Mouse (Mus musculus) cerebellum, adult 2 months (tissue): ENCODE data around the gene Tbc1d19. TPM values are rescaled to one million over a fixed set of nuclear protein-coding genes. Genes with fewer than 3 reads are reported as not detected.
A peak's percentile ranks its signal among the peaks of the same experiment; 100 is the strongest.

Experiments used
- DNase-seq, 2 experiments: peaks; one replicate each; pipeline ENCODE4 v3.0.0; 2021
- H3K27ac ChIP-seq: fragments of 200-500 bp; 2 replicates; pipeline ENCODE4 v1.5.1; 2012; ENCODE audit warnings: low read length, control low read depth, inconsistent platforms; ENCODE audit not compliant: insufficient read depth
- H3K27me3 ChIP-seq: fragments of 200-500 bp; 2 replicates; pipeline ENCODE4 v1.6.1; 2012; ENCODE audit warnings: inconsistent platforms, mild to moderate bottlenecking, low read length, moderate library complexity; ENCODE audit not compliant: control insufficient read depth, insufficient read depth
- H3K4me1 ChIP-seq: fragments of 200-500 bp; 2 replicates; pipeline ENCODE4 v1.6.1; 2011; ENCODE audit warnings: low read length; ENCODE audit not compliant: control insufficient read depth, insufficient read depth
- H3K4me3 ChIP-seq: fragments of 200-500 bp; replicated peaks from 2 replicates; pipeline ENCODE3; 2011; ENCODE audit warnings: mild to moderate bottlenecking, low read depth, low read length, control low read depth; ENCODE audit not compliant: insufficient read depth
- CTCF ChIP-seq: fragments of 200-500 bp; IDR thresholded peaks from 2 replicates; pipeline ENCODE4 v1.5.1; 2011; ENCODE audit warnings: low read depth, mild to moderate bottlenecking, control low read depth, low read length, moderate library complexity, borderline replicate concordance; ENCODE audit not compliant: insufficient read depth
- POLR2A ChIP-seq: fragments of 200-500 bp; IDR thresholded peaks from 2 replicates; pipeline ENCODE4 v1.6.1; 2011; ENCODE audit warnings: low read length, control low read depth, borderline replicate concordance; ENCODE audit not compliant: insufficient read depth
- WGBS: fragments of 180-500 bp; shearing (Covaris S2); methylation state at CpG from one replicate; pipeline ENCODE4 v1.1.7; 2018; 5-methylcytosine and 5-hydroxymethylcytosine counted together
- polyA plus RNA-seq: library from polyadenylated mRNA; depleted of rRNA; stranded (reverse); fragments of >200 nt; gene quantifications from 2 replicates; pipeline ENCODE4 v1.2.3, GENCODE M21; 2012; rRNA removed

Gene Tbc1d19
- polyA plus RNA-seq: 44.5 and 45.0 TPM in 2 replicates

DNA sequence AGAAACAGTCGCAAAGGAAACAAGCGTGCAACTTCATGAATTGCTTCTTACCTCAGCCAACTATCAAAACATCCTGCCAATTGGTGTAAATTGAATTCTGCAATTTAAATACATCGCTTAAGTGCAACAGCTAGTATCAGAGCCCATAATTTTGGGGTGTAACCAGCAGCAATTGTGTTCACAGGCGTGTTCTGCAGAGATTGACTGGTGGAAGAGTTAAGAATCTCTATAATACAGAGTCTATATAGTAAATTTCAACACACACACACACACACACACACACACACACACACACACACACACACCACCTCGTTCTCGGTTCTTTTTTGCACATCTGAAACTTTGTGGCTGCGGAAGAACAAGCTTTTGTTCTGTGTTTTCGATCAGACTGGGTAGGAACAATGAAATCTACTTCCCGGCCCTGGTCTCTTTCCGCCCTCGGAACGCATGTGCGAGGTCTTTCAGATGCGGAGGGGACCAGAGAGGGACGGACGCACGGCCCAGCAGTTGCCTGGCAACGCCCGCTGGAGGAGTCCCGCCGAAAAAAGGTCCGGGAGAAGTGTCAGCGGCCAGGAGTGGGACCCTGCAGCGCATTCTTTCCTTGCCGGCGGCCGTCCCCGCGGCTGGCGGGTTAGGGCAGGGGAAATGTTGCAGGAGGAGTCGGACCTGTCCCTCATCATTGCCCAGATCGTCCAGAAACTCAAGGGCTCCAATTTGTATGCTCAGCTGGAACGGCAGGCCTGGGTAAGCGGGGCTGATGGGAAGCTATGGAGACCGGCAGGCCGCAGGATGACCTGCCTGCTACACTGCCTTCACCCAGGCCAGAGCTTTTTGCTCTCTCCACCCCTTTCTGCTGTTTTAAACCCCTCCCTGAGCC lies at the start of gene Tbc1d19:
TSS of gene Tbc1d19 (plus strand) at position 492 of the 877 bp plus-strand sequence.
- Histone ChIP-seq H3K4me3 (peak within 1 kb of the TSS; percentile 86), H3K4me1 (no peaks in the 10 kb centered on the region), H3K27me3 (no peaks in the 10 kb centered on the region), H3K27ac (no peak within 1 kb of the TSS)
- DNase-seq: peak; percentile 86 to 90
- TF ChIP-seq CTCF (no peak), POLR2A (no peak)
- 5% methylated on average over 36 of the region's 36 CpGs for WGBS

DNA sequence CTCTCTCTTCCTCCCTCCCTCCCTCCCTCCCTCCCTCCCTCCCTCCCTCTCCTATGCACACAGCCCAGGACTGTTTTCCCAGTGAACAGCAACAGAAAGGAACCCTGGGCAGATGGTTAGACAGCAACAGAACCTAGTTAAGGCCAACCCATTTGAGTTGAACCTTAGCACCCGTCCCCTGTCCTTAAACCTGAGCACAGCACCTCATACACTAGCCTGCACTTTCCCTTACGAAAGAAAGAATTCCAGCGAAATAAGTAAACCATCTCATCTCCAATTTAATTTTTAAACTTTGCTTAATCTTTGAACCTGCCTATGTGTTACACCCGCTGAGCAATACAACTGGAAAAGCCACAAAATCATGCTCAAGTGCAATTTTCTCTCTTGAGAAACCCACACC lies 49.5 kb upstream of the Tbc1d19 start:
- no peak for TF ChIP-seq CTCF
- no peak for TF ChIP-seq POLR2A
- WGBS: 91% methylated on average over 4 of the region's 4 CpGs
- no peaks in the 10 kb centered on the region for H3K27me3 ChIP-seq
- no peak overlapping the region for H3K4me3 ChIP-seq
- no peaks in the 10 kb centered on the region for H3K4me1 ChIP-seq
- H3K27ac ChIP-seq: no peak overlapping the region
- DNase-seq: no peak

DNA sequence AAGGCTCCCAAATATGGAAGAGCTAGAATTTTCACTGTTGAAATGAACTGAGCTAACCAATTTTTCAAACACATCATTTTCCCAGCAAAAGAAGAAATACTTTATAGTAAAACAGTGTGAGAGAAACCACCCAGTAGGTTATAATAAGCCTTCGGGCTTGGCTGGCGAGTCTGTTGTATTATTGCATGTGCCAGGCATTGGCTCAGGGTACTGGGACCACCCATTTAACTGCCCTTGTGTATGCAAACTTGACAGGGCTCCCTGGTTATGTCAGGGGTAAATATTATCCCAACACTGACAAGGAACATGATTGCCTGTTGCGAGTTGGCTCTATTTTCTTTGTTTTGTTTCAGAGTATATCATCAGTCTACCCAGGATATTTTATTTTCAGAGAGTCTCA lies 48.5 kb upstream of the Tbc1d19 start:
- no peak overlapping the region for H3K27ac ChIP-seq
- no peak overlapping the region for H3K4me3 ChIP-seq
- 22% methylated on average over 3 of the region's 3 CpGs for WGBS
- H3K27me3 ChIP-seq: no peaks in the 10 kb centered on the region
- TF ChIP-seq CTCF (no peak), POLR2A (no peak)
- DNase-seq: no peak
- no peaks in the 10 kb centered on the region for H3K4me1 ChIP-seq

DNA sequence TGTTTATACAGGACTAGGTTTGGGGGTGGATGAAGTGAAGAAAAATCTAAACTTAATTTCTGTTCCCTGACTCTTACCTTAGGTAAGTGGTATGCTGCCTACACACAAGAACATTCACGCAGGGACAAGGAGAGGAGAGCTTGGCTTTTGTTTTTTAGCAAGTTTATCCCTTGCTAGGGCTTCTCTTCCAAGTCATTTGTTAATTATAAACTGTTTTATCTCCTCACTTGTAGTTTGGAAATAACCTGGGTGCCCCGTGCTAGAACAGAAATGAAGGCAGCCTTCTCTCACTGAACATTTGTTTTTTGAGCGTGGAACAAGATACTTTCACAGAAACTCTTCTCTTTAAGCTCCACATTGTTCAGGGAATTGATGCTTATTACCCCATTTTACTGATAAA lies 48.1 kb upstream of the Tbc1d19 start:
- Histone ChIP-seq H3K4me1 (no peaks in the 10 kb centered on the region), H3K27me3 (no peaks in the 10 kb centered on the region), H3K27ac (no peak overlapping the region), H3K4me3 (no peak overlapping the region)
- DNase-seq: no peak
- TF ChIP-seq POLR2A (no peak), CTCF (no peak)
- 72% methylated on average over 3 of the region's 3 CpGs for WGBS

DNA sequence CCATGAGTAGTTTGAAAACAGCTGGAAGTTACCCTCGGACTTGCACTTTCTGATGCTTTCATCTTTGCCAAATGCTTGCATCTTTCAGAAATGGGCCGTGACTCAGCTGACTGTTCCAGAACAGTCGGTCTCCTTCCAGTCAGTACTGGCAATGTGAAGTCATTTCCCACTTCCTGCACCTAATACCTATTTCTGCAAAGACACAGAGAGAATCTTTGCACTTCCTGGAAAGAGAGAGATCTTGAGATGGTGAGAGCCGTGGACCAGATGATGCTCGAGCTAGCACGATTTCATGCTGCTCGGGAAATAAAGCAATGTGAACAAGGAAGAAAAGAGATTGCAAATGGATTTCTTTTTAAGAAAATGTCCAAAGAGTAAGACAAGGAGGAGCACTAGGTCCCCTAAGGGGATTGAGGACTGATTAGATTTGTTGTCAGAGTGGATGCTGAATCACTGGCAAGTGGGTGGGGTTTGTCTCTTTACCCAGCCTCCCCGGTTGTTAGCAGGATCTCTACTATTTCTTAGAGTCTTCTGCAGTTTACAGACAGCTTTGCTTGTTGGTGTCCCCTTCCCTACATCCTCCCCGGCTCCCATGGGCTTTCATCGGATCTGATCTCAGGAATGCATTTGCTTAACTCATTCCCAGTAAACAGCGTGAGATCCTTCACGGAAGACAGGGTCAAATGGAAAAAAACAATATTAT lies 24.4 kb upstream of the Tbc1d19 start:
- H3K4me3 ChIP-seq: no peak overlapping the region
- H3K27me3 ChIP-seq: no peaks in the 10 kb centered on the region
- WGBS: 62% methylated on average over 12 of the region's 12 CpGs
- TF ChIP-seq CTCF (no peak), POLR2A (no peak)
- DNase-seq: no peak
- no peaks in the 10 kb centered on the region for H3K4me1 ChIP-seq
- H3K27ac ChIP-seq: no peak overlapping the region

DNA sequence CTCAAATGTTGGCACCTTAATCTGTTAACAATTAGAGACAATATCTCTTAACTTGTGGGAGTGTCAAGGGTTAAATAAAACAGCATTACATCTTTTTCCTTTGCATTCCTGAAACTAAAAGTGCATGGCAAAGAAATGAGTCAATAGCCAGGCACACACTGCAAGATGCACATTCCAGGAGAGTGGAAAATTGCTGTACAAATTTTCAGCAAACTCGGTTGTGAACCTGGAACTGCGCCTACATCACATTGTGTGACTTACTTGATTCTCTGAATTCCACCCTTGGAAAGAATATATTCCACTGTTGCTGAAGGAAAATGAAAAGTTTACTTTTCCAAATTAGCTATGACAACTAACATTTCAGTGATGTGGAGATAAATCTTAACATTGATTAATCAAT lies 8.0 kb upstream of the Tbc1d19 start:
- no peaks in the 10 kb centered on the region for H3K4me1 ChIP-seq
- H3K27ac ChIP-seq: no peak overlapping the region
- H3K4me3 ChIP-seq: no peak overlapping the region
- H3K27me3 ChIP-seq: no peaks in the 10 kb centered on the region
- DNase-seq: no peak
- 66% methylated on average over 2 of the region's 2 CpGs for WGBS
- TF ChIP-seq CTCF (no peak), POLR2A (no peak)

DNA sequence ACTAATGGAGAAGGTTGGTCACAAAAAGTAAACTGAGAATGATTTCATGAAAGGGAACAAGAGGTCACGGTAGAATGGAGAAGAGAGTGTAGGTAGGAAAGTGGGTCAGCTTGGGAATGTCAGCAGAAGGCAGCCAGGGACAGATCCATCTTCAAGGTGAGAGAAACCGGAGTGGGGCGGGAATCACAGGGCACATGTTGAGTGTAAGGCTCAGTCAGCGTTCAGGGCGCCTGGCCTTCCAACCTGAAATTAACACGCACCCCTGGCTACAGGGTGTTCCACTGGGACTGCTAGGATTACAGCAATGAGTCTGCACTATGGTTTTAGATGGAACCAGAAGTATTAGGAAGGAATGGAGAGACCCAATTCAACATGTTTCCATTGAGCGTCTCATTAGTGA lies 10.3 kb downstream of the Tbc1d19 start:
- H3K27me3 ChIP-seq: no peaks in the 10 kb centered on the region
- no peak overlapping the region for H3K27ac ChIP-seq
- TF ChIP-seq CTCF (no peak), POLR2A (no peak)
- H3K4me3 ChIP-seq: no peak overlapping the region
- no peaks in the 10 kb centered on the region for H3K4me1 ChIP-seq
- no peak for DNase-seq
- 93% methylated on average over 7 of the region's 7 CpGs for WGBS
